Mouse (Mus musculus) liver, embryonic 14.5 days (tissue): ENCODE data around the gene Bnip3.

Experiments used
- CTCF ChIP-seq: IDR thresholded peaks from 2 replicates; pipeline ENCODE4 v1.5.1; 2016; ENCODE audit warnings: antibody characterized with exemption, low read depth, control low read depth
- EP300 ChIP-seq: IDR thresholded peaks from 2 replicates; pipeline ENCODE4 v1.6.1; 2016; ENCODE audit warnings: antibody characterized with exemption, low read depth

GRCm38 (mm10) chr7:138864776-138865175, 44.5 kb downstream of the Bnip3 start:
- no peak for TF ChIP-seq EP300
- no peak for TF ChIP-seq CTCF
